Mouse (Mus musculus) intestine, embryonic 14.5 days (tissue): ENCODE results near the gene Plxna1. TPM values are rescaled to one million over a fixed set of nuclear protein-coding genes. Genes with fewer than 3 reads are reported as not detected.

ENCODE experiments used
- ATAC-seq: fragments of 200-750 bp; cut with Nextera tagmentation; replicated peaks from 2 replicates; pipeline ENCODE4 v1.8.0; 2017; ENCODE audit warnings: low read depth, moderate number of reproducible peaks, moderate TSS enrichment, moderate library complexity; ENCODE audit not compliant: low FRiP score, low TSS enrichment
- DNase-seq: peaks from one replicate; pipeline ENCODE4 v3.0.0-alpha.2; 2018; ENCODE audit warnings: low spot score
- H3K27ac ChIP-seq: fragments of 300-500 bp; sonication (generic); 2 replicates; pipeline ENCODE4 v1.5.1; 2014; ENCODE audit warnings: low read depth, mild to moderate bottlenecking, control low read depth
- H3K27me3 ChIP-seq: fragments of 300-500 bp; sonication (generic); replicated peaks from 2 replicates; pipeline ENCODE4 v1.6.1; 2014; ENCODE audit warnings: low read length, control low read depth; ENCODE audit not compliant: control insufficient read depth, insufficient read depth
- H3K36me3 ChIP-seq: fragments of 300-500 bp; sonication (generic); 2 replicates; pipeline ENCODE4 v1.6.1; 2014; ENCODE audit warnings: low read length, control low read depth; ENCODE audit not compliant: control insufficient read depth, insufficient read depth
- H3K4me1 ChIP-seq: fragments of 300-500 bp; sonication (generic); replicated peaks from 2 replicates; pipeline ENCODE4 v1.6.1; 2014; ENCODE audit warnings: low read length, control low read depth, mixed read lengths; ENCODE audit not compliant: control insufficient read depth, insufficient read depth
- H3K4me2 ChIP-seq: fragments of 300-500 bp; sonication (generic); 2 replicates; pipeline ENCODE4 v1.6.1; 2014; ENCODE audit warnings: low read length
- H3K4me3 ChIP-seq: fragments of 300-500 bp; sonication (generic); 2 replicates; pipeline ENCODE4 v1.5.1; 2014; ENCODE audit warnings: low read depth, low read length, control low read depth, mixed read lengths
- H3K9ac ChIP-seq: fragments of 300-500 bp; sonication (generic); 2 replicates; pipeline ENCODE4 v1.6.1; 2014; ENCODE audit warnings: mild to moderate bottlenecking, low read length
- H3K9me3 ChIP-seq: fragments of 300-500 bp; sonication (generic); 2 replicates; pipeline ENCODE4 v1.6.1; 2016; ENCODE audit warnings: low read length, control low read depth; ENCODE audit not compliant: control insufficient read depth
- WGBS: fragments of 180-500 bp; shearing (Covaris S2); extraction: QIAGEN DNeasy Blood & Tissue Kit; methylation state at CpG from one replicate; pipeline ENCODE4 v1.1.7; 2014; 5-methylcytosine and 5-hydroxymethylcytosine counted together
- polyA plus RNA-seq: library from polyadenylated mRNA; unstranded; fragments of >200 nt; fragmentation: Nextera tagmentation; extraction: Ambion mirVana; gene quantifications from 2 replicates; pipeline ENCODE4 v1.2.1, GENCODE M21; 2014

The Plxna1 gene
- polyA plus RNA-seq, 1 experiment from 2014 or later = 20.6 TPM

DNA sequence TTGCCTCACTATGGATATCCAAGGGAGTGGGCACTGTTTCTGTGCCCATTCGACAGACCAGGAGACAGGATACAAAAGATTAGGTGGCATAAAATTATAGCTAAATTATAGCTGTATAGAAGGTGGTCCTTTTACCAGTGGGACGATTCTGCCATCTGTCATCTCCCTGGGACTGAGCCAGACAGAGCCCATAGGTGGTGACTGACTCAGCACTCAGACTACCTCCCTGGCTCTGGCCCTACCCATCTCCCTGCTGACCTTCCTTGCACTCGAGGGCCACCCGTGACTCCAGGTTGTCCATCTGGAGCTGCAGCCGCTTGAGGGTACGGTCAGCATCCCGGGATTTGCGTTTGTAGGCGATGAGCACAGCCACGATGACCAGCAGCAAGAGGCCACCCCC, 31.5 kb downstream of the Plxna1 start:
- H3K4me2 ChIP-seq = no peak overlapping the region
- H3K9ac ChIP-seq = no peak overlapping the region
- no peaks in the 10 kb centered on the region for H3K4me1 ChIP-seq
- H3K27me3 ChIP-seq = no peaks in the 10 kb centered on the region
- no peak overlapping the region for H3K27ac ChIP-seq
- no peak for ATAC-seq
- H3K36me3 ChIP-seq = peaks cover 95% of the 10 kb centered on the region
- DNase-seq = no peak
- WGBS = 94% methylated on average over 10 of the region's 10 CpGs
- no peak overlapping the region for H3K4me3 ChIP-seq
- no peaks in the 10 kb centered on the region for H3K9me3 ChIP-seq

DNA sequence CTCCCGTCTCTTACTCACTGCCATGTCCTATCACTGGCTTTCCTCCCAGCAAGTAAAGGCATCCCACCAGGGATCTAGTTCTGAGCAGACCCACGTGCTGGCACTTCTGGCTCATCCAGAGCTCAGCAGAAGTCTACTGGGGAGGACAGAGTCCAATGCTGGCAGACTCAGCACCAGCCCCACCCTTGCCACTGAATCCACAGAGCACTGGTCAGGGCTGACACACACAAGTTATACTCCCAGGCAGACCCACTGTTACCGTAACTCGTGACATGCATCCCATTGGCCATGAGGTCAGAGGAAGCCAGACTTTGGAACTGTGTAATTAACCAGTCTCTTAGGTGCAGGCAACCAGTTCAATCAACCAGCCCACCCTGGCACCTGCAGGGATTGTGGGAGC, 33.8 kb downstream of the Plxna1 start:
- H3K27ac ChIP-seq = no peak overlapping the region
- H3K4me2 ChIP-seq = no peak overlapping the region
- 79% methylated on average over 4 of the region's 4 CpGs for WGBS
- H3K9ac ChIP-seq = no peak overlapping the region
- H3K36me3 ChIP-seq = peaks cover 90% of the 10 kb centered on the region
- H3K9me3 ChIP-seq = no peaks in the 10 kb centered on the region
- H3K4me1 ChIP-seq = no peaks in the 10 kb centered on the region
- no peak overlapping the region for H3K4me3 ChIP-seq
- no peaks in the 10 kb centered on the region for H3K27me3 ChIP-seq
- ATAC-seq = no peak
- no peak for DNase-seq

DNA sequence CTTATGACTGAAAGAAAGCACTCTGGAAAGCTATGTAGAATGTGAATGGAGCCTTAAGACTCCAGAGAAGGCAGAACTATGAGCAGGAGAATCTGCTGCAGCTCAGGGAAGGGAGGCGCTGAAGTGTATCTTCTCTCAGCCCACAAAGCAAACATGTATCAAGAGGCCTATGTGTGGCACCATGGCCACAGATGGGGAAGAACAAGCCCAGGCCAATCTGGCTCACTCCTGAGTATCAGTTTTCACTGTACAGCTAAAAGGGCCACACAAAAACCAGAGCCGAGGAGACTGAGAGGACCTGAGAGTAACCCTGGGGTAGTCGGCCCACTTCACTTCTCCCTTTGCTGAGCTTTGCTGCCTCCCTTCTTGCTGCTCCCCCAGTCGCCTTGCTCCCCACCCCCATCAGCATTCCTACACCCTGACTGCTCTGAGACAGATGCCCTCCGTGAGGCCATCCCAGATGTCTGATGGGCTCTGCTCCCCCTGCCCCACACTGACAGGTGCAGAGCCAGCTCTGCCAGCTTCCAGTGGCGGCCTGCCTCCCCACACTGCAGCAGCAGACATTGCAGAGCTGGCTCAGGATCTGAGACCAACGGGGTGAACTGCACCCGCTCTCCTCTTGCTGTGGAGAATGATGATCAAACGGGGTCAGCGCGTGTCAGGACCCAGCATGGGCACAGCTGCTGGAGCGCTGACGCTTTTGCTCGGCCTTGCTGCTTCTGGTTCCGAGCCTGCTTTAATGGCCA, 34.5 kb downstream of the Plxna1 start:
- Histone ChIP-seq H3K4me3 (no peak overlapping the region), H3K9ac (no peak overlapping the region), H3K27me3 (no peaks in the 10 kb centered on the region), H3K27ac (no peak overlapping the region), H3K36me3 (peaks cover 91% of the 10 kb centered on the region), H3K9me3 (no peaks in the 10 kb centered on the region), H3K4me1 (no peaks in the 10 kb centered on the region), H3K4me2 (no peak overlapping the region)
- ATAC-seq = no peak
- 70% methylated on average over 15 of the region's 15 CpGs for WGBS
- no peak for DNase-seq

DNA sequence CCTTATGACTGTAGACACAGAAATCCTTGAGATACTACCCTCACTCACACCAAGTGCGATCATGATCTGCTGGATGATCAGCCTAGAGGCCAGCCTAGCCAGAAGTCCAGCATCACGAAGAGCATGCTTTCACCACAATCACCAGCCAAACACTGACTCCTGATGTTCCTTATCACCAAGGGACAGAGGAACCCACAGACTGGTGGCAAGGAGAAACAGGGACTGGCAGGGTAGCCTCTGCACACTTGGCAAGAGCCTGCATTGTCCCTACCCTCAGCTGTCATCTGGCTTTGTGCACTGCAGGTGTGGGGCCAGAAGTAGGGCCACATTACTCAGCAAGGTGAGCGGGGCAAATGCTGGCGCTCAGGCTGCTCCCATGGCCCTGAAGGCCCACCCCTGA, 37.6 kb downstream of the Plxna1 start:
- no peak overlapping the region for H3K4me2 ChIP-seq
- ATAC-seq = no peak
- no peak overlapping the region for H3K27ac ChIP-seq
- no peaks in the 10 kb centered on the region for H3K9me3 ChIP-seq
- no peaks in the 10 kb centered on the region for H3K4me1 ChIP-seq
- 93% methylated on average over 4 of the region's 4 CpGs for WGBS
- no peak overlapping the region for H3K9ac ChIP-seq
- DNase-seq = no peak
- H3K36me3 ChIP-seq = peaks cover 93% of the 10 kb centered on the region
- no peaks in the 10 kb centered on the region for H3K27me3 ChIP-seq
- no peak overlapping the region for H3K4me3 ChIP-seq

DNA sequence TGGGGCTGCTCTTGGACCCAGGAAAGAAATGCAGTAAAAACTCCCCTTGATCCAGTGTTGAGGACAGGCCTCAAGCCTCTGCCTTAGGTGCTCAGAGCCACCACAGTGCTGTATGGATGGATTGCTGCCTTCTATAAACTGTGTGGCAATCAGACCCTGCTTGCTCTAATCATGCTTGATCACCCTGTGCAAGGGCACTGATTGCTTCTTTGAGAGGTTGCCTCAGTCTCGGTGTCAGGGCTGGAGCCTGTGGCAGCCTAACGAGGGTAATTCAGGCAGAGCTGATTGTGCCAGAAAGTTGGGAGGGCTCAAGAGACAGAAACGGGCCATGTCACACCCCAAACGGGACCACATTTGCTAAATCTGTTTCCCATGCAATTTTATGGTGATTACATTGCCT, 47.2 kb downstream of the Plxna1 start:
- WGBS = 49% methylated on average over 4 of the region's 4 CpGs
- peaks cover 36% of the 10 kb centered on the region for H3K36me3 ChIP-seq
- no peak overlapping the region for H3K4me2 ChIP-seq
- no peak overlapping the region for H3K4me3 ChIP-seq
- H3K27me3 ChIP-seq = no peaks in the 10 kb centered on the region
- ATAC-seq (no peak), DNase-seq (no peak)
- 0 out of 2 replicates have a peak, but pooled peaks cover 3% of the 10 kb centered on the region for H3K4me1 ChIP-seq
- H3K9me3 ChIP-seq = no peaks in the 10 kb centered on the region
- no peak overlapping the region for H3K27ac ChIP-seq
- no peak overlapping the region for H3K9ac ChIP-seq

DNA sequence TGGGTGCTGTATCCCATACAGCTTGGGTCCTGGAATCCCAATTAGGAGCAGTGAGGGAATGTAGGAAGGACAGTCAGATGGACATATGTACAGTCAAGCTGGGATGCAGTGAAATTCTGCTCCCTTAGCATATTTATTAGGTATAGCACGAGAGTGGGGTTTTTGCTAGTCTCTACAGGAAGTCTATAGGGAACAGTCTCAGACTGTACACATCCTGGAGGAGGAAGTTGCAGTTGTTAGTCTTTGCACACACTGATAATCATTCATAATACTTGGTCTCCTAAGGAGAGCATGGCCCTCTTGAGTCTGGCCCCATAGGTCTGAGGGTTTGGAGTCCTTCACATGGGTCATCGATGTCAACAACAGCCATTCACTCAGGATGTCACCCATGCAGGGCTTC, 50.9 kb downstream of the Plxna1 start:
- WGBS = 69% methylated on average over 2 of the region's 2 CpGs
- H3K4me2 ChIP-seq = no peak overlapping the region

DNA sequence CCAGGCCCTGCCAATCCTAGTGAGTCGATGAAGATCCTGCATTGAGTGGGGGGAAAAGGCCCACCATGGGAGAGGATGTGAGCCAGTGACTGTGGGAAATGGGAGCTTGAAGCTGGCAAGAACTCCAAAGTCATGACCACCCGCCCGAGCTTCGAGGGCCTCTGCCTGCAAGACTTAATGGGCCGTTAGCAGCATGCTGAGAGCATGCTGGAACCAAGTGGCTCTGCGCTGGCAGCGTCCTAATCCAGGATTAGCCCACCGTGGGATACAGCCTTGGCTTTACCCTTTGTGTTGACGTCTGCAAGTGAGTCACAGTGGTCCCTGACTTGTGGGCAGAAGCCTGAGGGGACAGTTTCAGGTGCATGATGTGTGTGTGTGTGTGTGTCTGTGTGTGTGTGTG, 52.2 kb downstream of the Plxna1 start:
- WGBS = 63% methylated on average over 9 of the region's 9 CpGs
- no peak for DNase-seq
- H3K27me3 ChIP-seq = no peaks in the 10 kb centered on the region

More for the DNA sequence above, 50.9 kb downstream of the Plxna1 start:
- no peak for DNase-seq
- Histone ChIP-seq H3K36me3 (no peaks in the 10 kb centered on the region), H3K27ac (no peak overlapping the region), H3K9ac (no peak overlapping the region), H3K4me3 (no peak overlapping the region), H3K27me3 (no peaks in the 10 kb centered on the region), H3K4me1 (0 out of 2 replicates have a peak, but pooled peaks cover 3% of the 10 kb centered on the region), H3K9me3 (0 out of 2 replicates have a peak, but pooled peaks cover 2% of the 10 kb centered on the region)
- no peak for ATAC-seq

DNA sequence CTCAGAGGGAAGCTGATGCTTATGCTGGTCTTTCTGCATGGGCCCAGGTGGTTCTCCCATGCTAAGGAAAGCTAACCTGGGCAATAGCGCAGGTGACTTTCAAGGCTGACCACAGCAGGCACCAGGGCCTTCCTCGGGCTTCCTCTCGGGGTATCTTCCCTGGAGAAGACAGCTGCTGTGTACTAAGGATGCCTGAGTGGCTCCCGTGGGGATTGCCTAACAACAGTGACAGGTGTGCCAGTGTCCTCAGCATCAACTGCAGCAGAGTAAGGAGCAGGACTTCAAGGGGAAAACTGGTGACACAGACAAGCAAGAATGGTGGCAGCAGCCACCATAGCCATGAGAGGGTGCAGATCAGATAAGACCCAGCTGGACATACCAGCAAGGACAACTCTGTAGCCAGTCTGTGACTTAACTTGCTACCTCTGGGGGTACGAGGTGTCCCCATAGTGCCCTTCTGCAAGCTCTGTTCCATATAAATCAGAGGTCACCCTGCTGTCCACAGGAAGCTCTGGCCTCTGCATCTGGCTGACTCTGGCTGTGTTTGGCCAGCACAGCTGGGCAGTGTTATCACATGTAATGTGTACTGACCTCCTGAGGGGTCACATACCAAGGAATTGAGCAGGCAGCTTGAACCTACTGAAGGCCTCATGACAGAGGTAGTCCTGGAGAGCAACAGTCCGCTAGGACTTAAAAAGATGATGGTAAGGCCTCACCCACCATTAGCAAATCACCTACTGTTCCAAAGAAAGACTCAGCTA, 54.0 kb downstream of the Plxna1 start:
- ATAC-seq (no peak), DNase-seq (no peak)
- 0 out of 2 replicates have a peak, but pooled peaks cover 3% of the 10 kb centered on the region for H3K4me1 ChIP-seq
- no peak overlapping the region for H3K27ac ChIP-seq
- 55% methylated on average over 6 of the region's 6 CpGs for WGBS
- H3K9me3 ChIP-seq = 0 out of 2 replicates have a peak, but pooled peaks cover 5% of the 10 kb centered on the region
- no peak overlapping the region for H3K4me3 ChIP-seq
- H3K36me3 ChIP-seq = no peaks in the 10 kb centered on the region
- no peak overlapping the region for H3K4me2 ChIP-seq
- H3K27me3 ChIP-seq = no peaks in the 10 kb centered on the region
- no peak overlapping the region for H3K9ac ChIP-seq

More for the DNA sequence above, 52.2 kb downstream of the Plxna1 start:
- no peak overlapping the region for H3K9ac ChIP-seq
- 0 out of 2 replicates have a peak, but pooled peaks cover 5% of the 10 kb centered on the region for H3K9me3 ChIP-seq
- no peak overlapping the region for H3K27ac ChIP-seq
- H3K36me3 ChIP-seq = no peaks in the 10 kb centered on the region
- H3K4me1 ChIP-seq = 0 out of 2 replicates have a peak, but pooled peaks cover 3% of the 10 kb centered on the region
- no peak for ATAC-seq
- no peak overlapping the region for H3K4me2 ChIP-seq
- H3K4me3 ChIP-seq = no peak overlapping the region
